Mouse (Mus musculus) MEL (cell line): Measurements from ENCODE around the gene Cd5l.

Source experiments
- CTCF ChIP-seq, 3 experiments: IDR thresholded peaks in 2 of 3; conservative IDR thresholded peaks in 1 of 3; 2 replicates each; pipeline ENCODE4 v1.5.1; 2011 to 2012; ENCODE audit warnings: low read length in 3 of 3, low read depth in 2 of 3, mild to moderate bottlenecking in 2 of 3, improper control_type of control experiment in 1 of 3, inconsistent platforms in 1 of 3, mixed read lengths in 1 of 3, moderate library complexity in 1 of 3; ENCODE audit not compliant: control insufficient read depth in 1 of 3, insufficient read depth in 1 of 3, poor library complexity in 1 of 3, severe bottlenecking in 1 of 3
- EP300 ChIP-seq, 2 experiments: IDR thresholded peaks; 2 replicates each; pipeline ENCODE4 v1.6.1; 2011; ENCODE audit warnings: improper control_type of control experiment in 2 of 2, low read length in 2 of 2, low read depth in 1 of 2, mild to moderate bottlenecking in 1 of 2
- GATA1 ChIP-seq: IDR thresholded peaks from 2 replicates; pipeline ENCODE4 v1.6.1; 2011; ENCODE audit warnings: low read depth, low read length, improper control_type of control experiment
- POLR2A ChIP-seq, 2 experiments: IDR thresholded peaks; 2 replicates each; pipeline ENCODE4 v1.6.1; 2011 to 2012; ENCODE audit warnings: low read length in 2 of 2, mild to moderate bottlenecking in 2 of 2, control low read depth in 1 of 2, improper control_type of control experiment in 1 of 2, low read depth in 1 of 2, moderate library complexity in 1 of 2; ENCODE audit not compliant: control insufficient read depth in 1 of 2, insufficient read depth in 1 of 2, poor library complexity in 1 of 2
- POLR2AphosphoS2 ChIP-seq: IDR thresholded peaks from 2 replicates; pipeline ENCODE4 v1.6.1; 2011; ENCODE audit warnings: low read length, improper control_type of control experiment
- RAD21 ChIP-seq: IDR thresholded peaks from 2 replicates; pipeline ENCODE4 v1.6.1; 2011; ENCODE audit warnings: mild to moderate bottlenecking, low read depth, low read length, improper control_type of control experiment
- TBP ChIP-seq: IDR thresholded peaks from 2 replicates; pipeline ENCODE4 v1.8.0; 2011; ENCODE audit warnings: low read depth, low read length, improper control_type of control experiment
- TCF12 ChIP-seq: IDR thresholded peaks from 2 replicates; pipeline ENCODE4 v1.6.1; 2014; ENCODE audit warnings: low read depth, mild to moderate bottlenecking, inconsistent platforms, low read length, improper control_type of control experiment, moderate library complexity
- UBTF ChIP-seq: IDR thresholded peaks from 2 replicates; pipeline ENCODE4 v1.6.1; 2012; ENCODE audit warnings: low read depth, mild to moderate bottlenecking, inconsistent platforms, low read length, improper control_type of control experiment, moderate library complexity, borderline replicate concordance; ENCODE audit not compliant: insufficient read depth
- USF2 ChIP-seq, 2 experiments: IDR thresholded peaks; 2 replicates each; pipeline ENCODE4 v1.6.1; 2011 to 2012; ENCODE audit warnings: improper control_type of control experiment in 2 of 2, low read length in 2 of 2, borderline replicate concordance in 1 of 2, inconsistent platforms in 1 of 2, low read depth in 1 of 2, mild to moderate bottlenecking in 1 of 2; ENCODE audit not compliant: insufficient read depth in 1 of 2
- ZKSCAN1 ChIP-seq: IDR thresholded peaks from 2 replicates; pipeline ENCODE4 v1.6.1; 2012; ENCODE audit warnings: low read depth, mild to moderate bottlenecking, inconsistent platforms, low read length, improper control_type of control experiment, moderate library complexity

DNA sequence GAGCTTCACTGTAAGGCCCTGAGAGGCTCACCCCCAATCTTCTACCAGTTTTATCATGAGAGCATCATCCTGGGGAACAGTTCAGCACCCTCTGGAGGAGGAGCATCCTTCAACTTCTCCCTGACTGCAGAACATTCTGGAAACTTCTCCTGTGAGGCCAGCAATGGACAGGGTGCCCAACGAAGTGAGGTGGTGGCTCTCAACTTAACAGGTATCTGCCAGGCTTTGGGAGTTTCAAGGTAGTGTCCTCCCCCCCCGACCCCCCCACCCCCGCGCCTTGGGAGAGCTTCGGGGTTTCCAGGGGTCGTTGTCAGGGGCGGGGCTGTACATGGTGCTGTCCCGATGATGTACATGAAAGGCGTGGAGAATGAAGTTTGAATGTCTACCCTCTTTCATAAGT, 27.4 kb downstream of the Cd5l start:
- TF ChIP-seq TCF12 (no peak), POLR2A (IDR thresholded peaks at IDR 0.05; ENCODE audit: control insufficient read depth in 1 of 2, insufficient read depth in 1 of 2, low read depth in 1 of 2, low read length in 2 of 2, poor library complexity in 1 of 2) (no peak), CTCF (IDR thresholded peaks at IDR 0.05 in 2 of 3, conservative IDR thresholded peaks at IDR 0.05 in 1 of 3; ENCODE audit: control insufficient read depth in 1 of 3, insufficient read depth in 1 of 3, low read depth in 2 of 3, low read length in 3 of 3, poor library complexity in 1 of 3, severe bottlenecking in 1 of 3) (no peak), UBTF (no peak), USF2 (IDR thresholded peaks at IDR 0.05; ENCODE audit: borderline replicate concordance in 1 of 2, insufficient read depth in 1 of 2, low read depth in 1 of 2, low read length in 2 of 2) (no peak), ZKSCAN1 (no peak), TBP (no peak), POLR2AphosphoS2 (no peak), GATA1 (no peak), EP300 (IDR thresholded peaks at IDR 0.05; ENCODE audit: low read depth in 1 of 2, low read length in 2 of 2) (no peak), RAD21 (no peak)
